Mouse (Mus musculus): Measurements from ENCODE around the gene Dusp16. TPM values are rescaled to one million over a fixed set of nuclear protein-coding genes. Genes with fewer than 3 reads are reported as not detected.

The Dusp16 gene
- polyA plus RNA-seq, 1 experiment from 2014 or later: 8.6 TPM

GRCm38 (mm10) chr6:134813066-134813465 lies 20.6 kb upstream of the Dusp16 start:
- ATAC-seq (ENCODE audit: low FRiP score, low TSS enrichment) (no peak), DNase-seq (ENCODE audit: low spot score) (no peak)
- Histone ChIP-seq H3K9ac (ENCODE audit: low read length) (no peak overlapping the region), H3K4me1 (replicated peaks; ENCODE audit: control insufficient read depth, insufficient read depth) (no peaks in the 10 kb centered on the region), H3K4me2 (replicated peaks; ENCODE audit: low read depth) (no peak overlapping the region), H3K27me3 (ENCODE audit: control insufficient read depth, insufficient read depth, low read length) (no peaks in the 10 kb centered on the region), H3K36me3 (ENCODE audit: control insufficient read depth, insufficient read depth, low read length) (no peaks in the 10 kb centered on the region), H3K9me3 (ENCODE audit: control insufficient read depth, low read length) (no peaks in the 10 kb centered on the region), H3K27ac (replicated peaks) (no peak overlapping the region), H3K4me3 (ENCODE audit: low read depth, low read length) (no peak overlapping the region)
- TF ChIP-seq CTCF (IDR thresholded peaks at IDR 0.05; ENCODE audit: low read depth): no peak
- TF ChIP-seq EP300 (optimal IDR thresholded peaks at IDR 0.05): no peak
- WGBS: 83% methylated on average over 1 of the region's 1 CpGs

GRCm38 (mm10) chr6:134807794-134808193 lies 15.4 kb upstream of the Dusp16 start:
- ATAC-seq (ENCODE audit: low FRiP score, low TSS enrichment) (no peak), DNase-seq (ENCODE audit: low spot score) (peak; percentile 12)
- Histone ChIP-seq H3K9me3 (ENCODE audit: control insufficient read depth, low read length) (no peaks in the 10 kb centered on the region), H3K4me2 (replicated peaks; ENCODE audit: low read depth) (no peak overlapping the region), H3K27ac (replicated peaks) (peak overlapping the region; percentile 69), H3K36me3 (ENCODE audit: control insufficient read depth, insufficient read depth, low read length) (no peaks in the 10 kb centered on the region), H3K9ac (ENCODE audit: low read length) (no peak overlapping the region), H3K4me1 (replicated peaks; ENCODE audit: control insufficient read depth, insufficient read depth) (no peaks in the 10 kb centered on the region), H3K27me3 (ENCODE audit: control insufficient read depth, insufficient read depth, low read length) (no peaks in the 10 kb centered on the region), H3K4me3 (ENCODE audit: low read depth, low read length) (no peak overlapping the region)
- 82% methylated on average over 11 of the region's 11 CpGs for WGBS
- TF ChIP-seq EP300 (optimal IDR thresholded peaks at IDR 0.05) (no peak), CTCF (IDR thresholded peaks at IDR 0.05; ENCODE audit: low read depth) (no peak)

- H3K4me2 ChIP-seq (replicated peaks; ENCODE audit: low read depth): no peak overlapping the region
- H3K4me1 ChIP-seq (replicated peaks; ENCODE audit: control insufficient read depth, insufficient read depth): no peaks in the 10 kb centered on the region
- no peak overlapping the region for H3K9ac ChIP-seq (ENCODE audit: low read length)
Measured at GRCm38 (mm10) chr6:134807091-134807490, 14.7 kb upstream of the Dusp16 start.

GRCm38 (mm10) chr6:134806130-134806529 lies 13.7 kb upstream of the Dusp16 start:
- no peaks in the 10 kb centered on the region for H3K9me3 ChIP-seq (ENCODE audit: control insufficient read depth, low read length)
- no peak overlapping the region for H3K9ac ChIP-seq (ENCODE audit: low read length)
- peak overlapping the region; percentile 67; the same call in 1 of the 2 replicates for H3K27ac ChIP-seq (replicated peaks)
- no peak overlapping the region for H3K4me2 ChIP-seq (replicated peaks; ENCODE audit: low read depth)
- DNase-seq (ENCODE audit: low spot score) (peak; percentile 7), ATAC-seq (ENCODE audit: low FRiP score, low TSS enrichment) (no peak)
- WGBS: 84% methylated on average over 6 of the region's 6 CpGs
- TF ChIP-seq CTCF (IDR thresholded peaks at IDR 0.05; ENCODE audit: low read depth): no peak
- no peak for TF ChIP-seq EP300 (optimal IDR thresholded peaks at IDR 0.05)
- no peak overlapping the region for H3K4me3 ChIP-seq (ENCODE audit: low read depth, low read length)
- no peaks in the 10 kb centered on the region for H3K4me1 ChIP-seq (replicated peaks; ENCODE audit: control insufficient read depth, insufficient read depth)
- H3K36me3 ChIP-seq (ENCODE audit: control insufficient read depth, insufficient read depth, low read length): no peaks in the 10 kb centered on the region
- H3K27me3 ChIP-seq (ENCODE audit: control insufficient read depth, insufficient read depth, low read length): no peaks in the 10 kb centered on the region

More at GRCm38 (mm10) chr6:134807091-134807490, 14.7 kb upstream of the Dusp16 start:
- DNase-seq (ENCODE audit: low spot score) (peak; percentile 12), ATAC-seq (ENCODE audit: low FRiP score, low TSS enrichment) (peak; percentile 36; the same call in 1 of the 2 replicates)
- 71% methylated on average over 1 of the region's 2 CpGs for WGBS
- Histone ChIP-seq H3K9me3 (ENCODE audit: control insufficient read depth, low read length) (no peaks in the 10 kb centered on the region), H3K27ac (replicated peaks) (peak overlapping the region; percentile 67; the same call in 1 of the 2 replicates), H3K4me3 (ENCODE audit: low read depth, low read length) (no peak overlapping the region), H3K27me3 (ENCODE audit: control insufficient read depth, insufficient read depth, low read length) (no peaks in the 10 kb centered on the region), H3K36me3 (ENCODE audit: control insufficient read depth, insufficient read depth, low read length) (no peaks in the 10 kb centered on the region)
- no peak for TF ChIP-seq EP300 (optimal IDR thresholded peaks at IDR 0.05)
- no peak for TF ChIP-seq CTCF (IDR thresholded peaks at IDR 0.05; ENCODE audit: low read depth)

- Histone ChIP-seq H3K9me3 (ENCODE audit: control insufficient read depth, low read length) (no peaks in the 10 kb centered on the region), H3K4me3 (ENCODE audit: low read depth, low read length) (no peak overlapping the region), H3K4me2 (replicated peaks; ENCODE audit: low read depth) (no peak overlapping the region), H3K9ac (ENCODE audit: low read length) (no peak overlapping the region), H3K27me3 (ENCODE audit: control insufficient read depth, insufficient read depth, low read length) (no peaks in the 10 kb centered on the region), H3K27ac (replicated peaks) (no peak overlapping the region), H3K4me1 (replicated peaks; ENCODE audit: control insufficient read depth, insufficient read depth) (no peaks in the 10 kb centered on the region), H3K36me3 (ENCODE audit: control insufficient read depth, insufficient read depth, low read length) (no peaks in the 10 kb centered on the region)
- DNase-seq (ENCODE audit: low spot score) (peak; percentile 14), ATAC-seq (ENCODE audit: low FRiP score, low TSS enrichment) (no peak)
- WGBS: 55% methylated on average over 5 of the region's 5 CpGs
- TF ChIP-seq EP300 (optimal IDR thresholded peaks at IDR 0.05) (no peak), CTCF (IDR thresholded peaks at IDR 0.05; ENCODE audit: low read depth) (no peak)
Measured at GRCm38 (mm10) chr6:134804736-134805277, 12.4 kb upstream of the Dusp16 start.

GRCm38 (mm10) chr6:134802641-134803043 lies 10.2 kb upstream of the Dusp16 start:
- Histone ChIP-seq H3K9me3 (ENCODE audit: control insufficient read depth, low read length) (no peaks in the 10 kb centered on the region), H3K4me1 (replicated peaks; ENCODE audit: control insufficient read depth, insufficient read depth) (no peaks in the 10 kb centered on the region), H3K27me3 (ENCODE audit: control insufficient read depth, insufficient read depth, low read length) (no peaks in the 10 kb centered on the region), H3K4me3 (ENCODE audit: low read depth, low read length) (no peak overlapping the region), H3K4me2 (replicated peaks; ENCODE audit: low read depth) (no peak overlapping the region), H3K27ac (replicated peaks) (peak overlapping the region; percentile 90), H3K36me3 (ENCODE audit: control insufficient read depth, insufficient read depth, low read length) (no peaks in the 10 kb centered on the region), H3K9ac (ENCODE audit: low read length) (no peak overlapping the region)
- 49% methylated on average over 9 of the region's 9 CpGs for WGBS
- ATAC-seq (ENCODE audit: low FRiP score, low TSS enrichment) (peak; percentile 98), DNase-seq (ENCODE audit: low spot score) (peak; percentile 72)
- TF ChIP-seq CTCF (IDR thresholded peaks at IDR 0.05; ENCODE audit: low read depth) (no peak), EP300 (optimal IDR thresholded peaks at IDR 0.05) (peak; percentile 95)

Data from stomach, postnatal 0 days (tissue).